Mouse (Mus musculus) embryonic facial prominence, embryonic 12.5 days (tissue): ENCODE measurements around the gene Zbtb16. TPM values are rescaled to one million over a fixed set of nuclear protein-coding genes. Genes with fewer than 3 reads are reported as not detected.
A peak's percentile ranks its signal among the peaks of the same experiment; 100 is the strongest.

ENCODE experiments used
- ATAC-seq: fragments of 200-750 bp; cut with Nextera tagmentation; 2 replicates; pipeline ENCODE4 v1.8.0; 2017; ENCODE audit not compliant: insufficient number of reproducible peaks, insufficient read depth, low FRiP score, low TSS enrichment
- H3K27ac ChIP-seq: fragments of 300-500 bp; sonication (generic); 2 replicates; pipeline ENCODE4 v1.5.1; 2016; ENCODE audit warnings: mild to moderate bottlenecking
- H3K27me3 ChIP-seq: fragments of 300-500 bp; sonication (generic); 2 replicates; pipeline ENCODE4 v1.6.1; 2016; ENCODE audit warnings: mild to moderate bottlenecking, moderate library complexity
- H3K36me3 ChIP-seq: fragments of 300-500 bp; sonication (generic); 2 replicates; pipeline ENCODE4 v1.6.1; 2016; ENCODE audit warnings: mild to moderate bottlenecking
- H3K4me1 ChIP-seq: fragments of 300-500 bp; sonication (generic); 2 replicates; pipeline ENCODE4 v1.6.1; 2016
- H3K4me2 ChIP-seq: fragments of 300-500 bp; sonication (generic); replicated peaks from 2 replicates; pipeline ENCODE4 v1.6.1; 2016; ENCODE audit warnings: mild to moderate bottlenecking, moderate library complexity
- H3K4me3 ChIP-seq: fragments of 300-500 bp; sonication (generic); 2 replicates; pipeline ENCODE4 v1.5.1; 2016; ENCODE audit warnings: mild to moderate bottlenecking
- H3K9ac ChIP-seq: fragments of 300-500 bp; sonication (generic); 2 replicates; pipeline ENCODE4 v1.6.1; 2016; ENCODE audit warnings: mild to moderate bottlenecking, moderate library complexity
- H3K9me3 ChIP-seq: fragments of 300-500 bp; sonication (generic); 2 replicates; pipeline ENCODE4 v1.6.1; 2016; ENCODE audit warnings: mild to moderate bottlenecking, moderate library complexity
- WGBS: fragments of 180-500 bp; shearing (Covaris S2); methylation state at CpG from one replicate; pipeline ENCODE4 v1.1.7; 2016; 5-methylcytosine and 5-hydroxymethylcytosine counted together
- polyA plus RNA-seq: library from polyadenylated mRNA; unstranded; fragments of >200 nt; fragmentation: Nextera tagmentation; extraction: Ambion mirVana; gene quantifications from 2 replicates; pipeline ENCODE4 v1.2.1, GENCODE M21; 2016

Gene Zbtb16
- polyA plus RNA-seq, 1 experiment from 2014 or later = 4.1 TPM

GRCm38 (mm10) chr9:48748761-48749160 lies 87.3 kb downstream of the Zbtb16 start:
- no peak overlapping the region for H3K4me3 ChIP-seq
- no peaks in the 10 kb centered on the region for H3K36me3 ChIP-seq
- H3K27me3 ChIP-seq = no peaks in the 10 kb centered on the region
- H3K4me2 ChIP-seq = no peak overlapping the region
- H3K4me1 ChIP-seq = 0 out of 2 replicates have a peak, but pooled peaks cover 6% of the 10 kb centered on the region
- no peaks in the 10 kb centered on the region for H3K9me3 ChIP-seq
- no peak overlapping the region for H3K27ac ChIP-seq
- 94% methylated on average over 4 of the region's 4 CpGs for WGBS
- no peak for ATAC-seq
- no peak overlapping the region for H3K9ac ChIP-seq

DNA sequence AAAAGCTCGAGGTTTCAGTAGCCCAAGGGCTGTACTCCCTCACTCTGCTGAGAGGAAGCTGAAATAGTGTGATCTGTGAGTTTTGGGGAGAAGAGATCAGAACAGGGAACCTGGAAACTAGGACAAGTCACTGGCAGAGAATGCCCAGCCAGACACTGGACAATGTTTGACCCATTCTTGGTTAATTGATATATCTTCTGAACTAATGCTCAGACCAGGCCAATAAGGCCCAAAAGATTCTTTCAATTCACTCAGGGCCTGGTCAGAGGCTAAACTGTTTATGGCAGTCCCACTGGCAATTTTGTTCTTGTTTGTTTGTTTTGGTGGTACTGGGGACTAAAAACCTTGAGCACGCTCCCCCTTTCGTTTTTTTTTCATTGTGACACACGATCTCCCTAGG lies 87.8 kb downstream of the Zbtb16 start:
- Histone ChIP-seq H3K9ac (no peak overlapping the region), H3K36me3 (no peaks in the 10 kb centered on the region), H3K4me2 (no peak overlapping the region), H3K27ac (no peak overlapping the region), H3K4me1 (0 out of 2 replicates have a peak, but pooled peaks cover 6% of the 10 kb centered on the region), H3K4me3 (no peak overlapping the region), H3K27me3 (no peaks in the 10 kb centered on the region), H3K9me3 (no peaks in the 10 kb centered on the region)
- no peak for ATAC-seq
- WGBS = 65% methylated on average over 4 of the region's 4 CpGs

DNA sequence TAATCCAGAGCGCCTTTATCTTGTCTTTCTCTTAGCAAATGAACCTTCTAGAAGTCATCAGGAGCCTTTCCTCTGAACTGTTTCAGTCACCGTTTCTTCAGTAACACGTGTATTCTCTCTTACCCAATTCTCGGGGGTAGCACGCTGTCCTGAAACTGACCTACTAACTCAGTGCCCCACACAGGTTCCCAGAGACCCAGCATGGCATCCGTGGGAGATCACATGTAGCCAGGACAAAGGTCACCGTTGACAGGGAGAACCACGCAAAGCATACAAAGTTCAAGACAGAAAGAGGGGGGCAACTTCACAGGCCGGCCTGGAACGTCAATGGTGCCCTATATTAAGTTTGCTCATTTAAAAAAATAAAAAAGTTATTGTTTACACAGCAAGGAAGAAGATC lies 89.5 kb downstream of the Zbtb16 start:
- no peak overlapping the region for H3K9ac ChIP-seq
- WGBS = 94% methylated on average over 10 of the region's 10 CpGs
- no peaks in the 10 kb centered on the region for H3K36me3 ChIP-seq
- no peak overlapping the region for H3K4me3 ChIP-seq
- ATAC-seq = no peak
- H3K4me1 ChIP-seq = 0 out of 2 replicates have a peak, but pooled peaks cover 6% of the 10 kb centered on the region
- no peak overlapping the region for H3K4me2 ChIP-seq
- H3K27ac ChIP-seq = no peak overlapping the region
- H3K27me3 ChIP-seq = peaks cover under 1% of the 10 kb centered on the region; the same call in 1 of the 2 replicates
- H3K9me3 ChIP-seq = no peaks in the 10 kb centered on the region

GRCm38 (mm10) chr9:48745347-48746119 lies 90.5 kb downstream of the Zbtb16 start:
- peaks cover 2% of the 10 kb centered on the region; the same call in 1 of the 2 replicates for H3K27me3 ChIP-seq
- H3K27ac ChIP-seq = no peak overlapping the region
- no peaks in the 10 kb centered on the region for H3K9me3 ChIP-seq
- ATAC-seq = no peak
- peaks cover 16% of the 10 kb centered on the region; the same call in 1 of the 2 replicates for H3K4me1 ChIP-seq
- no peaks in the 10 kb centered on the region for H3K36me3 ChIP-seq
- H3K4me3 ChIP-seq = no peak overlapping the region
- WGBS = 63% methylated on average over 5 of the region's 5 CpGs
- H3K4me2 ChIP-seq = no peak overlapping the region
- no peak overlapping the region for H3K9ac ChIP-seq

DNA sequence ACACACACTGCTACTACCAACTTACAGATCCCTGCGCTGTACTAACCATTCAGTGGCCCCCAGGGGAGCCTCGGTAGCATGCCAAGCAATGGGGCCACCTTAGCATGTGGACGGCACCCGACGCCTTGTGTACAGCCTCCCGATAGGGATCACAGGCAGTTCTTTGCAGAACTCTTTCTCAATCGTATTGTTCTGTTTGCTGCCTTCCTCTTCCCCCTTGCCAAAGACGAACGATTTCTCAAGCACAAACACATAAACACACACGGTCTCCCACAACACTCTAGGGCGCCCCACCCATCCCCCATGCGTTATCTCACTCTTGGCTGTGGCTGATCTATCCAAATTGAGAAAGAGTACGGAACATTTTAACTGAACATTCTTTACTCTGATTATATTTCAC lies 91.1 kb downstream of the Zbtb16 start:
- Histone ChIP-seq H3K9me3 (no peaks in the 10 kb centered on the region), H3K4me2 (no peak overlapping the region), H3K9ac (no peak overlapping the region), H3K27me3 (peaks cover 2% of the 10 kb centered on the region; the same call in 1 of the 2 replicates), H3K4me3 (no peak overlapping the region), H3K36me3 (no peaks in the 10 kb centered on the region), H3K4me1 (peaks cover 20% of the 10 kb centered on the region), H3K27ac (no peak overlapping the region)
- WGBS = 86% methylated on average over 13 of the region's 13 CpGs
- no peak for ATAC-seq

DNA sequence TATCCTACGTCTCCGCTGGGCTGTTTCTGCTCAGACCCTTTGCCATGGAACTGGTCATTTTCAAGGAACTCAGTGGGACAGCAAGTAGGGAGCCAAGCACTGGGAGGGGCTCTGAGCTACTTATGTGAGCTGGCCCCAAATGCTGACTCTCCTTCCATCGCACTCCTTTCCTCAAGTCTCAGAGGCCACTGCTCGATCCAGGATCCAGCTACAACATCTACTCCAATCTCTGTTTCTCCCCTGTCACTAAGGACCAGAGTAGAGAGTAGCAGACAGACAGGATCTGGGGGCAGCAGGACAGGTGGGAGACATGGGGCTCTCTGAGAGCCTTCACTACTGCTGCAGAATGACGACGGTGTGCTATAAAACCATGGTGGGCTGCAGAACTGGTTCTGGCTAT lies 91.6 kb downstream of the Zbtb16 start:
- ATAC-seq = no peak
- Histone ChIP-seq H3K27ac (no peak overlapping the region), H3K9ac (no peak overlapping the region), H3K4me1 (peaks cover 25% of the 10 kb centered on the region), H3K9me3 (no peaks in the 10 kb centered on the region), H3K27me3 (peaks cover 2% of the 10 kb centered on the region; the same call in 1 of the 2 replicates), H3K36me3 (no peaks in the 10 kb centered on the region), H3K4me2 (no peak overlapping the region), H3K4me3 (no peak overlapping the region)
- WGBS = 88% methylated on average over 6 of the region's 6 CpGs

GRCm38 (mm10) chr9:48743338-48744285 lies 92.4 kb downstream of the Zbtb16 start:
- 88% methylated on average over 11 of the region's 11 CpGs for WGBS
- no peak overlapping the region for H3K27ac ChIP-seq
- ATAC-seq = no peak

DNA sequence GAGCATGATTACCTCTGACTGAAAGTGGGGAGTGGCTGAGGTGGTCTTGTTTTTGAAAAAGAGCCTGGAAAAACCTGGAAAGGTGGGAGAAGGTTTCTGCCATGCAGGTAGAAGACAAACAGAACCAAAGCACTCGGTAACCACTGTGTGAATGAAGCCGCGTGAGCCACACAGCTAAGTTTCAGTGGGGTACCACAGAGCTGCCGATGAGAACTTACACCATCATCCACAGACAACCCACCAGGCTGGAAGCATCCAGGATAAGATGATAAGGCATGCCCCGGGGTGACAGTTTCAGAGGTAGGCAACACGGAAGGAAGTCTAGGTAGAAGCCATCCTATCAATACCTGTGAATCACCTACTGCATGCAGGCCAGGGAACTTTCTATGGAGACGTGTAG lies 93.9 kb downstream of the Zbtb16 start:
- Histone ChIP-seq H3K9me3 (no peaks in the 10 kb centered on the region), H3K27ac (no peak overlapping the region), H3K4me2 (no peak overlapping the region), H3K4me3 (no peak overlapping the region), H3K4me1 (peaks cover 41% of the 10 kb centered on the region), H3K9ac (no peak overlapping the region), H3K36me3 (no peaks in the 10 kb centered on the region), H3K27me3 (peaks cover 2% of the 10 kb centered on the region; the same call in 1 of the 2 replicates)
- no peak for ATAC-seq
- 93% methylated on average over 7 of the region's 7 CpGs for WGBS

More at GRCm38 (mm10) chr9:48743338-48744285, 92.4 kb downstream of the Zbtb16 start:
- Histone ChIP-seq H3K4me3 (no peak overlapping the region), H3K27me3 (peaks cover 2% of the 10 kb centered on the region; the same call in 1 of the 2 replicates), H3K9ac (no peak overlapping the region), H3K4me1 (peaks cover 30% of the 10 kb centered on the region), H3K36me3 (no peaks in the 10 kb centered on the region), H3K4me2 (no peak overlapping the region), H3K9me3 (no peaks in the 10 kb centered on the region)

- Histone ChIP-seq H3K9ac (no peak overlapping the region), H3K27ac (no peak overlapping the region), H3K4me2 (no peak overlapping the region), H3K9me3 (no peaks in the 10 kb centered on the region), H3K36me3 (no peaks in the 10 kb centered on the region), H3K4me1 (peaks cover 46% of the 10 kb centered on the region), H3K27me3 (peaks cover 2% of the 10 kb centered on the region; the same call in 1 of the 2 replicates), H3K4me3 (no peak overlapping the region)
- ATAC-seq = no peak
- WGBS = 95% methylated on average over 14 of the region's 14 CpGs
Observed at GRCm38 (mm10) chr9:48741433-48742077, 94.5 kb downstream of the Zbtb16 start.

- no peak overlapping the region for H3K27ac ChIP-seq
- peaks cover 54% of the 10 kb centered on the region for H3K4me1 ChIP-seq
- H3K9ac ChIP-seq = no peak overlapping the region
- H3K4me2 ChIP-seq = no peak overlapping the region
- peaks cover 2% of the 10 kb centered on the region; the same call in 1 of the 2 replicates for H3K27me3 ChIP-seq
- H3K36me3 ChIP-seq = no peaks in the 10 kb centered on the region
- no peaks in the 10 kb centered on the region for H3K9me3 ChIP-seq
- 66% methylated on average over 4 of the region's 4 CpGs for WGBS
- no peak overlapping the region for H3K4me3 ChIP-seq
- no peak for ATAC-seq
Observed at GRCm38 (mm10) chr9:48740732-48741255, 95.2 kb downstream of the Zbtb16 start.

DNA sequence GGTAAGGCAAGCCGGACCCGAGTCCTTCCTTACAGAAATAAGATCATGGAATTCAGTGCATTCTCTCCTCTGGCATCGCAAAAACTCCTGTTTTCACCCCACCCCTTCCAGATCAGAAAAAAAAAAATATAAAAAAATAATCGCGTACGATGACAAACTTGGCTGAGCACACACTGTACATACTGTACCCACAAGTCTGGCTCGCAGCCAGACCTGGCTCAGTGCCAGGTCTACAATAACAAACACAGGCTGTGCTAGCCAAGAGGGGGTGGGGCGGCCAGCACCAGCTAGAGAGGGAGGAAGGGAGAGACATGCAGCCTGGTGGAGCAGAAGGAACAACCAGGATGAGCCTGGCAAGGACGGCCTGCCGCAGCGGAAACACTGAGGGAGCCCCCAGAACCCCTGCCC lies 95.9 kb downstream of the Zbtb16 start:
- peak; percentile 94 for ATAC-seq
- peaks cover 59% of the 10 kb centered on the region for H3K4me1 ChIP-seq
- no peak overlapping the region for H3K9ac ChIP-seq
- no peak overlapping the region for H3K4me3 ChIP-seq
- H3K27ac ChIP-seq = 0 out of 2 replicates have a peak overlapping the region, but pooled peaks have one; percentile 2
- peak overlapping the region; percentile 24; the same call in 1 of the 2 replicates for H3K4me2 ChIP-seq
- H3K36me3 ChIP-seq = no peaks in the 10 kb centered on the region
- peaks cover 7% of the 10 kb centered on the region; the same call in 1 of the 2 replicates for H3K27me3 ChIP-seq
- 21% methylated on average over 11 of the region's 11 CpGs for WGBS
- H3K9me3 ChIP-seq = no peaks in the 10 kb centered on the region
